Mouse (Mus musculus): ENCODE measurements around the gene Tnfaip8l2. TPM values are rescaled to one million over a fixed set of nuclear protein-coding genes. Genes with fewer than 3 reads are reported as not detected.

Tnfaip8l2 gene
- polyA plus RNA-seq (2021), result 0.63 TPM

DNA sequence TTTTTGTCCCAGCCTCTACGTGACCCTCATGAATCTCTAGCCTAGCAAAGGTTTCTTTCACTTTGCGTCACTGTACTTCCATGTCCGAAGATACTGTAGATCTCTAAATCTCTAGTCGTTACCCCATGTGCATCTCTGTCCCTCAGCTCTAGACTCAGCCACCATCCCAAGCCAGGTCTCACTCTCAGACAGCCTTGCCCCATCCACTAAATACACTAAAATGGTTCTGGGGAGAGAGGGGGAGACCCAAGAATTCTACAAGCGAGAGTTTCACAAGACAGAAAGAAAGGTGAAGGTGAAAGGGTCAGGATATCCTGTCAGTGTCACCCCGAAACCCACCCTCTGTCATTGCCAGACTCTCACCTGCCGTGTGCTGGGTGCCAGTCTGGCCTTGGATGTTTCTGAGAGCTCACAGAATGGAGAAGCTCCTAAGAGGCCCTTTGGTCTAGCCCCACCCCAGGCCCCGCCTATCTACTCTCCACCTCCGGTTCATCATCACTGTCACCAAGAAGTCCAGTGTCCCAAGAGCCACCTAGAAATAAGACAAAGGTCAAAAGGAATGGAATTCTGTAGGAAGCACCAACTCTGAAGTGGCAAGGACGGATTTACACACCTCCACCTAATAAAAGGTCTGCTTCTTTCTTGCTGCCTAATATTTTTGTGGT is at the start of gene Tnfaip8l2:
Gene Tnfaip8l2 (minus strand): TSS at position 409 of the 665 bp plus-strand sequence.
- DNase-seq (ENCODE audit: low read depth, low spot score), result no peak
- TF ChIP-seq CTCF (IDR thresholded peaks at IDR 0.05), result no peak
- ChIA-PET POLR2A (interaction anchor here (0.9 to 1.1 kb wide), 2 partner anchors 20 to 84 kb away, joined by 3 read pairs; no protein-coding TSS in a partner anchor), CTCF (interaction anchor here (0.7 to 2.2 kb wide), 12 partner anchors 13 to 116 kb away, joined by 3 to 11 read pairs (median 4); no protein-coding TSS in a partner anchor)
- no peak for ATAC-seq
- in situ Hi-C loops (cut with MboI; ENCODE audit: low pct_unique_long_range_greater_than_20kb), result loop anchor here (5.0 to 10.0 kb wide), 3 partner anchors 70 to 263 kb away; partner anchors contain the start of gene 4930558C23Rik
- no peaks in the 10 kb centered on the region for H3K27me3 ChIP-seq

- CTCF ChIA-PET, result interaction anchor here (1.5 kb wide), 1 partner anchor 21 kb away, joined by 4 read pairs; no protein-coding TSS in a partner anchor
- no peak for ATAC-seq
- TF ChIP-seq CTCF (IDR thresholded peaks at IDR 0.05), result no peak
- no peak for DNase-seq (ENCODE audit: low read depth, low spot score)
- H3K27me3 ChIP-seq, result no peaks in the 10 kb centered on the region
- in situ Hi-C loops (cut with MboI; ENCODE audit: low pct_unique_long_range_greater_than_20kb), result no loop called here
- POLR2A ChIA-PET, result no interaction called here
Measured at GRCm38 (mm10) chr3:95186888-95187287, 44.7 kb upstream of the Tnfaip8l2 start.

- in situ Hi-C loops (cut with MboI; ENCODE audit: low pct_unique_long_range_greater_than_20kb), result no loop called here
- no peak for DNase-seq (ENCODE audit: low read depth, low spot score)
- no peak for ATAC-seq
- POLR2A ChIA-PET, result no interaction called here
- no peak for TF ChIP-seq CTCF (IDR thresholded peaks at IDR 0.05)
- no peaks in the 10 kb centered on the region for H3K27me3 ChIP-seq
- CTCF ChIA-PET, result interaction anchor here (1.0 to 1.5 kb wide), 2 partner anchors 16 to 20 kb away, joined by 3 to 4 read pairs; no protein-coding TSS in a partner anchor
Measured at GRCm38 (mm10) chr3:95186100-95186499, 43.9 kb upstream of the Tnfaip8l2 start.

DNA sequence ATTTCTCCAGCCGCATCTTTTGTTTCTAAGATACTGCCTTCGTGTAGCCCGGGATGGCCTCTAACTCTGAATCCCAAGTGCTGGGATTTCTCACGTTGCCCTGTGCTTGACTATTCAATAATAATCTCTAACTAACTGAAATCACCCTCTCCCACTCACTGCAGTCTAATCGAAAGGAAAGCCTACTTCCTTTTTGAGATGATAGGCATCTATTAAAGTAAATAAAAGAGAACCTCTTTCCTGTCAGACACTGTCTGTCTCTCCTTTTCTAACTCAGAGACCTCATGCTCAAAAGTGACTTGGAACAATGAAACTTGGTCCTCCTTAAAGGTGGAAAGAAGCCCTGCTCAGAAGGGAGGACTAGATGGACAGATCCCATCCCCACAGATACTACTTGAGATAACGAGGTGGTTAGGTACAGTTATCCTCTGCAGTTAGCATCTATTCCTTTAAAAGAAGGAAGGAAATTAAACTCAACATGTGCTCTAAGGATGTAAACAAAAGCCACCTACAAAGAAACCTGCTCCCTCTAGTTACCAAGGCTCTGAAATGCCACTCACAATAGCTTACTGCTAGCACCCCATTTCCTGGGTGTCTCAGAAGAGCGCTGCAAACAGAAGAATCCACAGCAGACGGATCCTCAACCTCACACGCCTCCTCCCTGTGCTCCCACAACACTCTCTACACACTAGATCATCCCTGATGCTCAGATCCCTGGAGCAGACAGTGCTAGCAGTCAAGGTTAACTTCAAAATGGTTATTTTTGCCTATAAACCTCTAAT is 42.8 kb upstream of the Tnfaip8l2 start:
- CTCF ChIA-PET, result interaction anchor here (1.0 to 1.1 kb wide), 2 partner anchors 9 to 42 kb away, joined by 3 to 4 read pairs; no protein-coding TSS in a partner anchor

GRCm38 (mm10) chr3:95181841-95182240 is 39.7 kb upstream of the Tnfaip8l2 start:
- in situ Hi-C loops (cut with MboI; ENCODE audit: low pct_unique_long_range_greater_than_20kb), result no loop called here
- DNase-seq (ENCODE audit: low read depth, low spot score) (no peak), ATAC-seq (no peak)
- TF ChIP-seq CTCF (IDR thresholded peaks at IDR 0.05), result no peak
- CTCF ChIA-PET, result interaction anchor here (1.1 to 2.0 kb wide), 3 partner anchors 10 to 23 kb away, joined by 3 to 8 read pairs (median 5); no protein-coding TSS in a partner anchor
- no peaks in the 10 kb centered on the region for H3K27me3 ChIP-seq
- POLR2A ChIA-PET, result interaction anchor here (0.5 to 2.0 kb wide), 2 partner anchors 9 to 13 kb away, joined by 3 to 5 read pairs; no protein-coding TSS in a partner anchor

More for the DNA sequence above, 42.8 kb upstream of the Tnfaip8l2 start:
- ATAC-seq (no peak), DNase-seq (ENCODE audit: low read depth, low spot score) (no peak)
- no peak for TF ChIP-seq CTCF (IDR thresholded peaks at IDR 0.05)
- no peaks in the 10 kb centered on the region for H3K27me3 ChIP-seq
- in situ Hi-C loops (cut with MboI; ENCODE audit: low pct_unique_long_range_greater_than_20kb), result no loop called here
- POLR2A ChIA-PET, result no interaction called here

DNA sequence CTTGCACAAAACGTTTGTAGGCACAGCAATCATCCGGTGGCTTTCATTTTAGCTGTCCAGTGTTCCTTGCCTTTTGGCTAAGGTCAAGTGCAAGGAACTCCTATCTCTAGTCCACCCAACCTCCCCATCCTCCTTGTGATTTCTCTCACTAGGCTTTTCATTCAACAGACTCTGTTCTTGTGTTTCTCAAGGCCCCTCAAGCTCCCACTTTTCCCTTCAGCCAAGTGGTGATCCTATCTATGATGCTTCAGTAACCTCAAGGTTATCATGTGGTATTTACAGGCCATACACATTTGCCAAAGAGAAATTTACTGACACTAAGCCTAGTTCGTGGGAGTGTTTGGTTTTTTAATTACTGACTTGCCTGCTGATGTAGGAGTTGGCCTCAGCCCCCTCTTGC is 37.7 kb upstream of the Tnfaip8l2 start:
- in situ Hi-C loops (cut with MboI; ENCODE audit: low pct_unique_long_range_greater_than_20kb), result no loop called here
- DNase-seq (ENCODE audit: low read depth, low spot score), result no peak
- no peak for ATAC-seq
- ChIA-PET CTCF (interaction anchor here (0.8 to 1.9 kb wide), 6 partner anchors 9 to 37 kb away, joined by 3 to 8 read pairs (median 4); no protein-coding TSS in a partner anchor), POLR2A (interaction anchor here (1.3 to 1.8 kb wide), 2 partner anchors 10 to 31 kb away, joined by 4 to 6 read pairs; no protein-coding TSS in a partner anchor)
- no peak for TF ChIP-seq CTCF (IDR thresholded peaks at IDR 0.05)
- no peaks in the 10 kb centered on the region for H3K27me3 ChIP-seq

DNA sequence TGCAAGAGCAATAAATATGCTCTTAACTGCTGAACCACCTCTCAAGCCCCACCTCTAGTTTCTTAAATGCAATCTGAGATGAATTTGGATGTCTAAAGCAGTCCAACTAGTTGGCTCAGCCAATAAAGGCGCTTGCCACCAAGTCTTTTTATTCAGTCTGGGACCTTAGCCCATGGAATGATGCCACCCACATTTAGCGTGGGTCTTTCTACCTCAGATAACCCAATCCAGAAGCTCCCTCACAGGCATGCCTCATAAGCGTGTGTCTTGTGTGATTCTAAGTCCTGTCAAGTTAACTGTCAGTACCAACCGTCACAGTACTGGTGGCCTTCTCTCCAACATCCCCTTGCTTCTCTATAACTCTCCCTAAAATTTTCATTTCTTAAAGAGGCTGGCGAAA is 36.8 kb upstream of the Tnfaip8l2 start:
- H3K27me3 ChIP-seq, result no peaks in the 10 kb centered on the region
- TF ChIP-seq CTCF (IDR thresholded peaks at IDR 0.05), result no peak
- in situ Hi-C loops (cut with MboI; ENCODE audit: low pct_unique_long_range_greater_than_20kb), result no loop called here
- CTCF ChIA-PET, result interaction anchor here (1.4 to 1.9 kb wide), 2 partner anchors 31 to 36 kb away, joined by 4 to 8 read pairs; no protein-coding TSS in a partner anchor
- ATAC-seq (no peak), DNase-seq (ENCODE audit: low read depth, low spot score) (no peak)
- POLR2A ChIA-PET, result interaction anchor here (1.1 kb wide), 1 partner anchor 9 kb away, joined by 4 read pairs; no protein-coding TSS in a partner anchor

DNA sequence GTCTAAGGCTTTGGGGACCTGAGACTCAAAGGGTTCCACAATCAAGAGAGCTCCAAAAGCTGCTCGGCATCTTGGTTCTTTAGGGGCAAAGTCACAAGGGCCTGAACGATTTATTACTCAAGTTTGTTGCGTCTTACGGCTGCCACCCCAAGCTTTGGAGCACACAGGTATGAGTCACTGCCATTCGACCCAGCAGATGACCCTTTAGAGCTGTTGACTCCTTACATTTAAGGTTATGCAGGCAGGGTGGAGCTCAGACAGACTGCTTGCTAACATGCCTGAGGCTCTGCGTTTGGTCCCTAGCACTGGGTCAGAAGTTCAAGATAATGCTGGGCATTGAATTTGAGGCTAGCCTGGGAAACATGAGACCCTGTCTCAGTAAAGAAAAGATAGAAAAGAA is 35.4 kb upstream of the Tnfaip8l2 start:
- no peak for TF ChIP-seq CTCF (IDR thresholded peaks at IDR 0.05)
- ChIA-PET CTCF (interaction anchor here (1.2 to 1.4 kb wide), 2 partner anchors 13 to 24 kb away, joined by 3 to 4 read pairs; no protein-coding TSS in a partner anchor), POLR2A (interaction anchor here (0.5 to 0.8 kb wide), 2 partner anchors 10 to 13 kb away, joined by 3 to 4 read pairs; no protein-coding TSS in a partner anchor)
- in situ Hi-C loops (cut with MboI; ENCODE audit: low pct_unique_long_range_greater_than_20kb), result no loop called here
- DNase-seq (ENCODE audit: low read depth, low spot score) (no peak), ATAC-seq (no peak)
- H3K27me3 ChIP-seq, result no peaks in the 10 kb centered on the region

- no peak for TF ChIP-seq CTCF (IDR thresholded peaks at IDR 0.05)
- no peaks in the 10 kb centered on the region for H3K27me3 ChIP-seq
- DNase-seq (ENCODE audit: low read depth, low spot score) (no peak), ATAC-seq (no peak)
- ChIA-PET POLR2A (no interaction called here), CTCF (interaction anchor here (1.2 to 1.4 kb wide), 4 partner anchors 14 to 37 kb away, joined by 3 to 4 read pairs (median 3); no protein-coding TSS in a partner anchor)
- in situ Hi-C loops (cut with MboI; ENCODE audit: low pct_unique_long_range_greater_than_20kb), result no loop called here
Measured at GRCm38 (mm10) chr3:95176500-95176899, 34.3 kb upstream of the Tnfaip8l2 start.

GRCm38 (mm10) chr3:95174011-95174592 is 31.9 kb upstream of the Tnfaip8l2 start:
- ChIA-PET CTCF (interaction anchor here (0.6 to 1.5 kb wide), 6 partner anchors 10 to 45 kb away, joined by 3 to 4 read pairs (median 4); partner anchors contain the start of gene Sema6c), POLR2A (interaction anchor here (0.6 to 1.3 kb wide), 5 partner anchors 8 to 363 kb away, joined by 3 to 4 read pairs (median 3); no protein-coding TSS in a partner anchor)
- TF ChIP-seq CTCF (IDR thresholded peaks at IDR 0.05), result no peak
- ATAC-seq (no peak), DNase-seq (ENCODE audit: low read depth, low spot score) (no peak)
- H3K27me3 ChIP-seq, result no peaks in the 10 kb centered on the region
- in situ Hi-C loops (cut with MboI; ENCODE audit: low pct_unique_long_range_greater_than_20kb), result no loop called here

Data from Patski (cell line).